Mouse (Mus musculus) erythroblast, embryonic 14.5 days (primary cell): ENCODE measurements around the gene Il9r.

Source experiments
- GATA1 ChIP-seq: IDR thresholded peaks from 2 replicates; pipeline ENCODE4 v1.6.1; 2012; ENCODE audit warnings: low read length, inconsistent platforms, mixed read lengths
- TAL1 ChIP-seq: IDR thresholded peaks from 3 replicates; pipeline ENCODE4 v1.6.1; 2012; ENCODE audit warnings: low read length, inconsistent platforms, mixed read lengths

- TF ChIP-seq GATA1: no peak
- no peak for TF ChIP-seq TAL1
These were observed 33.4 kb downstream of the Il9r start for GRCm38 (mm10) chr11:32166683-32167082.
